Mouse (Mus musculus): ENCODE data around the gene Mast3. TPM values are rescaled to one million over a fixed set of nuclear protein-coding genes. Genes with fewer than 3 reads are reported as not detected.

The Mast3 gene
- polyA plus RNA-seq, 1 experiment from 2014 or later = 9.3 TPM

DNA sequence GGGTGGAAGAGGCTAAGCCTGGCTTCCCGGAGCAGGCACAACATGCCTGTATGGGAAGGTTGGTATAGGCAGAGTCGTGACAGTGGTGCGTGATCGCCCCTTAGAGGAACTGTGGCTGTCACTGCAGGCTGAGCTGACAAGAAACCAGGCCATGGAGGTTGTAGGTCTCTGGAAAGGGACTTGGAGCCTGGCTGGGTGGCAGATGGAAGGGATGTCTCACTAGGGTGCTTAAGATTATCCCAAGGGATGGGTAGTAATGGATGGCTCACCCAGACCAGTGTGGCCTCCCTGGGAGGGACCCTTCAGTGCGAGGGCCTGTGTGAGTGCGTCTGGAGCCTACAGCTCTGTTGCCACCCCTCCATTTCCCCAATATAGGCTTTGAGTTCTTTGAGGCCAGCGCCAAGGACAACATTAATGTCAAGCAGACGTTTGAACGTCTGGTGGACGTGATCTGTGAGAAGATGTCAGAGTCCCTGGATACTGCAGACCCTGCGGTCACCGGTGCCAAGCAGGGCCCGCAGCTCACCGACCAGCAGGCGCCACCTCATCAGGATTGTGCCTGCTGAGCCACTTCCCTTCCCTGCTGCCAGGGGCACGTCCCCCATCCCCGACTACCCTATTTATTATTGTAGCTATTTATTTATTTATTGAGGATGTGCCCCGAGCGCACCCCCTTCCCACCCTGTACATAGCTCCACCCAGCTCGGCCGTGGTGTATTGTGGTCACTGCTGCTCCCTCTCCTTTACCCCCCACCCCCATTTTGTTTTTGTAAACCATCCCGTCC lies 47.1 kb downstream of the Mast3 start:
- no peak overlapping the region for H3K4me3 ChIP-seq (ENCODE audit: low read length)
- 74% methylated on average over 22 of the region's 22 CpGs for WGBS

DNA sequence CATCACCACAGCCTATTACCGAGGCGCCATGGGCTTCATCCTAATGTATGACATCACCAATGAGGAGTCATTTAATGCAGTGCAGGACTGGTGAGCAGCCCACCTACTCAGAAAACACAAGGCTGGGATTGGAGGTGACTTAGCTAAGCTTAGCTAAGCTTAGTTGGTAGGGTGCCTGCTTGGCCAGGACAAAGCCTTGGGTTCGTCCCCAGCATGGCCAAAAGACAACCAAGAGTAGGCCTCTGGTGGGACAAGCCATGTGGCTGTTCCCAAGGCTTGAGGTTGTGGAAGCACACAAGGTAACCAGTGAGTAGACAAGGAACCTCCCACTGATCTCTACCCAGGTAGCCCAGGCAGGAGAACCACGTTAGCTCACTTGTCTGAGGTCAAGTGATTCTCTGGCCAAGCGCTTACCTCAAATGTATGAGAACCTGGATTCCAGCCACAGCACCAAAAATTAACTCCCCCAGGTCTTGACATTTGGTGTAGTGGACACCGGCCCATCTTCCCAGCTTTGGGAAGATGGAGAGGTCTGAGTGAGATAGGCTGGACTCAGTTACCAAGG lies 48.3 kb downstream of the Mast3 start:
- H3K4me2 ChIP-seq (ENCODE audit: low read depth, low read length) = no peak overlapping the region
- peaks cover 46% of the 10 kb centered on the region for H3K4me1 ChIP-seq (ENCODE audit: control insufficient read depth, insufficient read depth, low read length)
- WGBS = 88% methylated on average over 6 of the region's 6 CpGs
- H3K27me3 ChIP-seq (ENCODE audit: control insufficient read depth, insufficient read depth, low read length) = no peaks in the 10 kb centered on the region
- H3K36me3 ChIP-seq (ENCODE audit: control insufficient read depth, insufficient read depth) = peaks cover 15% of the 10 kb centered on the region
- H3K9me3 ChIP-seq (replicated peaks; ENCODE audit: control insufficient read depth, low read length) = no peaks in the 10 kb centered on the region
- H3K4me3 ChIP-seq (ENCODE audit: low read length) = no peak overlapping the region
- H3K9ac ChIP-seq (ENCODE audit: low read length) = no peak overlapping the region
- no peak overlapping the region for H3K27ac ChIP-seq (ENCODE audit: low read length)
- ATAC-seq (replicated peaks; ENCODE audit: extremely low read depth, insufficient read depth, low FRiP score) = no peak

More for the DNA sequence above, 47.1 kb downstream of the Mast3 start:
- Histone ChIP-seq H3K4me1 (ENCODE audit: control insufficient read depth, insufficient read depth, low read length) (peaks cover 41% of the 10 kb centered on the region), H3K27me3 (ENCODE audit: control insufficient read depth, insufficient read depth, low read length) (no peaks in the 10 kb centered on the region), H3K27ac (ENCODE audit: low read length) (no peak overlapping the region), H3K4me2 (ENCODE audit: low read depth, low read length) (no peak overlapping the region), H3K9me3 (replicated peaks; ENCODE audit: control insufficient read depth, low read length) (no peaks in the 10 kb centered on the region), H3K36me3 (ENCODE audit: control insufficient read depth, insufficient read depth) (peaks cover 15% of the 10 kb centered on the region), H3K9ac (ENCODE audit: low read length) (no peak overlapping the region)
- no peak for ATAC-seq (replicated peaks; ENCODE audit: extremely low read depth, insufficient read depth, low FRiP score)

- ATAC-seq (replicated peaks; ENCODE audit: extremely low read depth, insufficient read depth, low FRiP score) = no peak
- Histone ChIP-seq H3K4me2 (ENCODE audit: low read depth, low read length) (peak overlapping the region; percentile 100), H3K4me1 (ENCODE audit: control insufficient read depth, insufficient read depth, low read length) (peaks cover 43% of the 10 kb centered on the region), H3K9me3 (replicated peaks; ENCODE audit: control insufficient read depth, low read length) (no peaks in the 10 kb centered on the region), H3K36me3 (ENCODE audit: control insufficient read depth, insufficient read depth) (peaks cover 15% of the 10 kb centered on the region), H3K9ac (ENCODE audit: low read length) (peak overlapping the region; percentile 85), H3K27ac (ENCODE audit: low read length) (no peak overlapping the region), H3K4me3 (ENCODE audit: low read length) (no peak overlapping the region; the same call in 1 of the 2 replicates), H3K27me3 (ENCODE audit: control insufficient read depth, insufficient read depth, low read length) (no peaks in the 10 kb centered on the region)
- WGBS = 84% methylated on average over 24 of the region's 24 CpGs
Measured at GRCm38 (mm10) chr8:70755661-70756475, 49.0 kb downstream of the Mast3 start.

- Histone ChIP-seq H3K4me1 (ENCODE audit: control insufficient read depth, insufficient read depth, low read length) (peaks cover 40% of the 10 kb centered on the region), H3K9ac (ENCODE audit: low read length) (peak overlapping the region; percentile 85), H3K27ac (ENCODE audit: low read length) (peak overlapping the region; percentile 72), H3K9me3 (replicated peaks; ENCODE audit: control insufficient read depth, low read length) (no peaks in the 10 kb centered on the region), H3K36me3 (ENCODE audit: control insufficient read depth, insufficient read depth) (peaks cover 15% of the 10 kb centered on the region), H3K4me2 (ENCODE audit: low read depth, low read length) (peak overlapping the region; percentile 100), H3K27me3 (ENCODE audit: control insufficient read depth, insufficient read depth, low read length) (no peaks in the 10 kb centered on the region), H3K4me3 (ENCODE audit: low read length) (peak overlapping the region; percentile 83)
- ATAC-seq (replicated peaks; ENCODE audit: extremely low read depth, insufficient read depth, low FRiP score) = peak; percentile 5
- 15% methylated on average over 50 of the region's 50 CpGs for WGBS
Measured at GRCm38 (mm10) chr8:70754871-70755660, 49.8 kb downstream of the Mast3 start.

DNA sequence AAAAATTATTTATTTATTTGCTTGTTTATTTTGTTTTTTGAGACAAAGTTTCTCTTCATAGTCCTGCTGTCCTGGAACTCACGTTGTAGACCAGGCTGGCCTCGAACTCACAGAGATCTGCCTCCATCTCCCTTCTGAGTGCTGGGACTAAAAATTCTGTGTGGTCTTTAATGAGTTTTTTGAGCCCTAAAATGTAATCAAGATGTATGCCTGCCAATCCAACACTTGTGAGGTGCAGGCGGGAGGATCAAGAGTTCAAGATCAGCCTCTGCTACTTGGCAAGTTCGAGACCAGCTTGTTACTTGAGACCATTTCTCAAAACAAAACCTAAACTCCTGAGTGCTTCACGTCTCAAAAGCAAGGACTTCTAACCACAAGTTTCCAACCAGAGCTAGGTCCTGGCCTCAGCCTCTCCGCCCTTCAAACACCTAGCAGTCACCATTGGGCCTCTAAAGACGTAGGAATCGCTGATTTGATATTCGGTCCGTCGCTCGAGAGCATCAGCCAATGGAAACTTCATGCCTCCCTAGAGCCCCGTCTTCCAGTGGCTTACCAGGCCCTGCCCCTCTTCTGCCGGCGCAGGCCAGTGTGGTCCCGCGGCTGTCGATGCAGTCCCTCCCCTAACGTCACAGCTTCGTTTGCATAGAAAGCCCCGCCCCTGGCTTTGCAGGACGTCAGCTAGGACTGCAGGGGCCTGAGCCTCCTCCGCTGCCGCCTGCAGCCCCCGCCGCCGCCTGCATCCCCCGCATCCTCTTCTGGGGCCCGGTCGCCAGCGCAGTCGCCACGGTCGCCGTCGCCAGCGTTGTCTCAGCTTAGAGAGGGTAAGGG lies 50.6 kb downstream of the Mast3 start, which contains the start of gene Rab3a:
TSS of gene Rab3a (plus strand) at position 637 of the 828 bp plus-strand sequence.
- WGBS = 8% methylated on average over 37 of the region's 37 CpGs
- H3K4me2 ChIP-seq (ENCODE audit: low read depth, low read length) = peak within 1 kb of the TSS; percentile 100
- peak within 1 kb of the TSS; percentile 85 for H3K9ac ChIP-seq (ENCODE audit: low read length)
- ATAC-seq (replicated peaks; ENCODE audit: extremely low read depth, insufficient read depth, low FRiP score) = peak; percentile 96
- H3K4me1 ChIP-seq (ENCODE audit: control insufficient read depth, insufficient read depth, low read length) = peaks cover 32% of the 10 kb centered on the region
- H3K4me3 ChIP-seq (ENCODE audit: low read length) = peak within 1 kb of the TSS; percentile 83
- peaks cover 5% of the 10 kb centered on the region; the same call in 1 of the 2 replicates for H3K27me3 ChIP-seq (ENCODE audit: control insufficient read depth, insufficient read depth, low read length)
- peaks cover 15% of the 10 kb centered on the region for H3K36me3 ChIP-seq (ENCODE audit: control insufficient read depth, insufficient read depth)
- no peaks in the 10 kb centered on the region for H3K9me3 ChIP-seq (replicated peaks; ENCODE audit: control insufficient read depth, low read length)
- H3K27ac ChIP-seq (ENCODE audit: low read length) = peak within 1 kb of the TSS; percentile 90

- peak overlapping the region; percentile 58 for H3K4me2 ChIP-seq (ENCODE audit: low read depth, low read length)
- peaks cover 26% of the 10 kb centered on the region for H3K4me1 ChIP-seq (ENCODE audit: control insufficient read depth, insufficient read depth, low read length)
- H3K27me3 ChIP-seq (ENCODE audit: control insufficient read depth, insufficient read depth, low read length) = peaks cover 14% of the 10 kb centered on the region
- WGBS = 10% methylated on average over 21 of the region's 21 CpGs
- H3K4me3 ChIP-seq (ENCODE audit: low read length) = peak overlapping the region; percentile 29
- ATAC-seq (replicated peaks; ENCODE audit: extremely low read depth, insufficient read depth, low FRiP score) = 0 out of 2 replicates have a peak, but pooled peaks have one; percentile 11
- H3K9me3 ChIP-seq (replicated peaks; ENCODE audit: control insufficient read depth, low read length) = no peaks in the 10 kb centered on the region
- peaks cover 12% of the 10 kb centered on the region for H3K36me3 ChIP-seq (ENCODE audit: control insufficient read depth, insufficient read depth)
- H3K27ac ChIP-seq (ENCODE audit: low read length) = peak overlapping the region; percentile 90
- H3K9ac ChIP-seq (ENCODE audit: low read length) = peak overlapping the region; percentile 55
Measured at GRCm38 (mm10) chr8:70753151-70753550, 51.7 kb downstream of the Mast3 start.

GRCm38 (mm10) chr8:70752000-70752764 lies 52.7 kb downstream of the Mast3 start:
- WGBS = 28% methylated on average over 11 of the region's 11 CpGs
- Histone ChIP-seq H3K4me1 (ENCODE audit: control insufficient read depth, insufficient read depth, low read length) (peaks cover 26% of the 10 kb centered on the region), H3K36me3 (ENCODE audit: control insufficient read depth, insufficient read depth) (peaks cover 6% of the 10 kb centered on the region; the same call in 1 of the 2 replicates), H3K4me2 (ENCODE audit: low read depth, low read length) (peak overlapping the region; percentile 58; the same call in 1 of the 2 replicates), H3K27ac (ENCODE audit: low read length) (peak overlapping the region; percentile 90), H3K9me3 (replicated peaks; ENCODE audit: control insufficient read depth, low read length) (no peaks in the 10 kb centered on the region), H3K4me3 (ENCODE audit: low read length) (no peak overlapping the region), H3K9ac (ENCODE audit: low read length) (no peak overlapping the region; the same call in 1 of the 2 replicates), H3K27me3 (ENCODE audit: control insufficient read depth, insufficient read depth, low read length) (peaks cover 22% of the 10 kb centered on the region)
- ATAC-seq (replicated peaks; ENCODE audit: extremely low read depth, insufficient read depth, low FRiP score) = no peak
